Mouse (Mus musculus): Measurements from ENCODE around the gene Gpr180. TPM values are rescaled to one million over a fixed set of nuclear protein-coding genes. Genes with fewer than 3 reads are reported as not detected.
"Not testable (repeated sequence)": the region's sequence is repeated elsewhere in the genome, so short reads cannot be mapped to it uniquely, and the experiment has no call there.

Gpr180 gene
- polyA plus RNA-seq, 1 experiment from 2014 or later: 53.0 TPM

GRCm38 (mm10) chr14:118148554-118148953 is 11.6 kb downstream of the Gpr180 start:
- Histone ChIP-seq H3K4me1 (replicated peaks; ENCODE audit: control insufficient read depth, insufficient read depth, low read length) (peaks cover 3% of the 10 kb centered on the region; the same call in 1 of the 2 replicates), H3K27me3 (ENCODE audit: control insufficient read depth, insufficient read depth, low read depth, low read length) (no peaks in the 10 kb centered on the region), H3K9me3 (ENCODE audit: control insufficient read depth, low read length) (no peaks in the 10 kb centered on the region), H3K4me2 (ENCODE audit: low read depth, low read length) (no peak overlapping the region), H3K27ac (ENCODE audit: low read length) (no peak overlapping the region), H3K36me3 (ENCODE audit: control insufficient read depth, insufficient read depth, low read length) (peaks cover 8% of the 10 kb centered on the region), H3K9ac (ENCODE audit: low read length) (no peak overlapping the region), H3K4me3 (ENCODE audit: low read length) (no peak overlapping the region)
- no peak for ATAC-seq (ENCODE audit: low read depth)
- 69% methylated on average over 10 of the region's 10 CpGs for WGBS

GRCm38 (mm10) chr14:118150656-118151551 is 13.9 kb downstream of the Gpr180 start:
- H3K36me3 ChIP-seq (ENCODE audit: control insufficient read depth, insufficient read depth, low read length): peaks cover 7% of the 10 kb centered on the region
- peaks cover 3% of the 10 kb centered on the region; the same call in 1 of the 2 replicates for H3K4me1 ChIP-seq (replicated peaks; ENCODE audit: control insufficient read depth, insufficient read depth, low read length)
- H3K4me3 ChIP-seq (ENCODE audit: low read length): no peak overlapping the region
- H3K9ac ChIP-seq (ENCODE audit: low read length): no peak overlapping the region
- peak overlapping the region; percentile 21; the same call in 1 of the 2 replicates for H3K27ac ChIP-seq (ENCODE audit: low read length)
- no peaks in the 10 kb centered on the region for H3K9me3 ChIP-seq (ENCODE audit: control insufficient read depth, low read length)
- no peak overlapping the region for H3K4me2 ChIP-seq (ENCODE audit: low read depth, low read length)
- peak; percentile 65; the same call in 1 of the 2 replicates for ATAC-seq (ENCODE audit: low read depth)
- H3K27me3 ChIP-seq (ENCODE audit: control insufficient read depth, insufficient read depth, low read depth, low read length): no peaks in the 10 kb centered on the region
- WGBS: 81% methylated on average over 26 of the region's 26 CpGs

GRCm38 (mm10) chr14:118151651-118152293 is 14.8 kb downstream of the Gpr180 start:
- no peak overlapping the region for H3K4me2 ChIP-seq (ENCODE audit: low read depth, low read length)
- H3K4me1 ChIP-seq (replicated peaks; ENCODE audit: control insufficient read depth, insufficient read depth, low read length): peaks cover 3% of the 10 kb centered on the region; the same call in 1 of the 2 replicates
- ATAC-seq (ENCODE audit: low read depth): peak; percentile 89
- no peaks in the 10 kb centered on the region for H3K9me3 ChIP-seq (ENCODE audit: control insufficient read depth, low read length)
- H3K9ac ChIP-seq (ENCODE audit: low read length): no peak overlapping the region
- H3K27ac ChIP-seq (ENCODE audit: low read length): peak overlapping the region; percentile 63
- 56% methylated on average over 5 of the region's 5 CpGs for WGBS
- H3K4me3 ChIP-seq (ENCODE audit: low read length): no peak overlapping the region
- H3K36me3 ChIP-seq (ENCODE audit: control insufficient read depth, insufficient read depth, low read length): peaks cover 11% of the 10 kb centered on the region
- no peaks in the 10 kb centered on the region for H3K27me3 ChIP-seq (ENCODE audit: control insufficient read depth, insufficient read depth, low read depth, low read length)

GRCm38 (mm10) chr14:118152294-118152651 is 15.3 kb downstream of the Gpr180 start:
- Histone ChIP-seq H3K9ac (ENCODE audit: low read length) (no peak overlapping the region), H3K27ac (ENCODE audit: low read length) (no peak overlapping the region), H3K4me2 (ENCODE audit: low read depth, low read length) (no peak overlapping the region), H3K36me3 (ENCODE audit: control insufficient read depth, insufficient read depth, low read length) (peaks cover 11% of the 10 kb centered on the region), H3K4me1 (replicated peaks; ENCODE audit: control insufficient read depth, insufficient read depth, low read length) (peaks cover 3% of the 10 kb centered on the region; the same call in 1 of the 2 replicates), H3K4me3 (ENCODE audit: low read length) (no peak overlapping the region), H3K27me3 (ENCODE audit: control insufficient read depth, insufficient read depth, low read depth, low read length) (no peaks in the 10 kb centered on the region), H3K9me3 (ENCODE audit: control insufficient read depth, low read length) (no peaks in the 10 kb centered on the region)
- WGBS: 90% methylated on average over 8 of the region's 8 CpGs
- ATAC-seq (ENCODE audit: low read depth): peak; percentile 24; the same call in 1 of the 2 replicates

GRCm38 (mm10) chr14:118156056-118156455 is 19.1 kb downstream of the Gpr180 start:
- H3K27me3 ChIP-seq (ENCODE audit: control insufficient read depth, insufficient read depth, low read depth, low read length); H3K27ac ChIP-seq (ENCODE audit: low read length); H3K4me2 ChIP-seq (ENCODE audit: low read depth, low read length); ATAC-seq (ENCODE audit: low read depth); H3K9ac ChIP-seq (ENCODE audit: low read length); H3K4me1 ChIP-seq (replicated peaks; ENCODE audit: control insufficient read depth, insufficient read depth, low read length); H3K4me3 ChIP-seq (ENCODE audit: low read length); H3K9me3 ChIP-seq (ENCODE audit: control insufficient read depth, low read length): not testable (repeated sequence)
- WGBS: 89% methylated on average over 16 of the region's 16 CpGs
- H3K36me3 ChIP-seq (ENCODE audit: control insufficient read depth, insufficient read depth, low read length): peaks cover 17% of the 10 kb centered on the region

- no peaks in the 10 kb centered on the region for H3K27me3 ChIP-seq (ENCODE audit: control insufficient read depth, insufficient read depth, low read depth, low read length)
- no peak overlapping the region for H3K9ac ChIP-seq (ENCODE audit: low read length)
- H3K9me3 ChIP-seq (ENCODE audit: control insufficient read depth, low read length): no peaks in the 10 kb centered on the region
- H3K4me2 ChIP-seq (ENCODE audit: low read depth, low read length): no peak overlapping the region
- no peaks in the 10 kb centered on the region for H3K4me1 ChIP-seq (replicated peaks; ENCODE audit: control insufficient read depth, insufficient read depth, low read length)
- peaks cover 21% of the 10 kb centered on the region for H3K36me3 ChIP-seq (ENCODE audit: control insufficient read depth, insufficient read depth, low read length)
- H3K4me3 ChIP-seq (ENCODE audit: low read length): no peak overlapping the region
- whole genome bisulfite sequencing: 82% methylated on average over 10 of the region's 10 CpGs
- no peak for ATAC-seq (ENCODE audit: low read depth)
- H3K27ac ChIP-seq (ENCODE audit: low read length): no peak overlapping the region
Measured at GRCm38 (mm10) chr14:118156740-118157139, 19.8 kb downstream of the Gpr180 start.

- ATAC-seq (ENCODE audit: low read depth): no peak
- Histone ChIP-seq H3K27ac (ENCODE audit: low read length) (no peak overlapping the region), H3K36me3 (ENCODE audit: control insufficient read depth, insufficient read depth, low read length) (peaks cover 21% of the 10 kb centered on the region), H3K9me3 (ENCODE audit: control insufficient read depth, low read length) (no peaks in the 10 kb centered on the region), H3K27me3 (ENCODE audit: control insufficient read depth, insufficient read depth, low read depth, low read length) (no peaks in the 10 kb centered on the region), H3K4me1 (replicated peaks; ENCODE audit: control insufficient read depth, insufficient read depth, low read length) (no peaks in the 10 kb centered on the region), H3K4me3 (ENCODE audit: low read length) (no peak overlapping the region), H3K4me2 (ENCODE audit: low read depth, low read length) (no peak overlapping the region), H3K9ac (ENCODE audit: low read length) (no peak overlapping the region)
- 30% methylated on average over 5 of the region's 5 CpGs for WGBS
Measured at GRCm38 (mm10) chr14:118157146-118157545, 20.2 kb downstream of the Gpr180 start.

- ATAC-seq (ENCODE audit: low read depth): no peak
- no peaks in the 10 kb centered on the region for H3K27me3 ChIP-seq (ENCODE audit: control insufficient read depth, insufficient read depth, low read depth, low read length)
- no peak overlapping the region for H3K4me3 ChIP-seq (ENCODE audit: low read length)
- H3K36me3 ChIP-seq (ENCODE audit: control insufficient read depth, insufficient read depth, low read length): peaks cover 24% of the 10 kb centered on the region
- H3K4me1 ChIP-seq (replicated peaks; ENCODE audit: control insufficient read depth, insufficient read depth, low read length): no peaks in the 10 kb centered on the region
- H3K4me2 ChIP-seq (ENCODE audit: low read depth, low read length): no peak overlapping the region
- 80% methylated on average over 3 of the region's 3 CpGs for WGBS
- H3K27ac ChIP-seq (ENCODE audit: low read length): no peak overlapping the region
- no peak overlapping the region for H3K9ac ChIP-seq (ENCODE audit: low read length)
- H3K9me3 ChIP-seq (ENCODE audit: control insufficient read depth, low read length): no peaks in the 10 kb centered on the region
Measured at GRCm38 (mm10) chr14:118161751-118162150, 24.8 kb downstream of the Gpr180 start.

GRCm38 (mm10) chr14:118162640-118163039 is 25.7 kb downstream of the Gpr180 start:
- Histone ChIP-seq H3K4me1 (replicated peaks; ENCODE audit: control insufficient read depth, insufficient read depth, low read length) (no peaks in the 10 kb centered on the region), H3K27me3 (ENCODE audit: control insufficient read depth, insufficient read depth, low read depth, low read length) (no peaks in the 10 kb centered on the region), H3K9ac (ENCODE audit: low read length) (no peak overlapping the region), H3K36me3 (ENCODE audit: control insufficient read depth, insufficient read depth, low read length) (peaks cover 24% of the 10 kb centered on the region), H3K4me3 (ENCODE audit: low read length) (no peak overlapping the region), H3K4me2 (ENCODE audit: low read depth, low read length) (no peak overlapping the region), H3K9me3 (ENCODE audit: control insufficient read depth, low read length) (no peaks in the 10 kb centered on the region), H3K27ac (ENCODE audit: low read length) (no peak overlapping the region)
- 75% methylated on average over 14 of the region's 14 CpGs for WGBS
- ATAC-seq (ENCODE audit: low read depth): no peak

Measured in lung, embryonic 16.5 days (tissue).